Mouse (Mus musculus): ENCODE measurements around the gene Hist1h2bp. TPM values are rescaled to one million over a fixed set of nuclear protein-coding genes. Genes with fewer than 3 reads are reported as not detected.
"Not testable (repeated sequence)": the region's sequence is repeated elsewhere in the genome, so short reads cannot be mapped to it uniquely, and the experiment has no call there.

Hist1h2bp gene
- polyA plus RNA-seq, 1 experiment from 2014 or later: 1.9 TPM

DNA sequence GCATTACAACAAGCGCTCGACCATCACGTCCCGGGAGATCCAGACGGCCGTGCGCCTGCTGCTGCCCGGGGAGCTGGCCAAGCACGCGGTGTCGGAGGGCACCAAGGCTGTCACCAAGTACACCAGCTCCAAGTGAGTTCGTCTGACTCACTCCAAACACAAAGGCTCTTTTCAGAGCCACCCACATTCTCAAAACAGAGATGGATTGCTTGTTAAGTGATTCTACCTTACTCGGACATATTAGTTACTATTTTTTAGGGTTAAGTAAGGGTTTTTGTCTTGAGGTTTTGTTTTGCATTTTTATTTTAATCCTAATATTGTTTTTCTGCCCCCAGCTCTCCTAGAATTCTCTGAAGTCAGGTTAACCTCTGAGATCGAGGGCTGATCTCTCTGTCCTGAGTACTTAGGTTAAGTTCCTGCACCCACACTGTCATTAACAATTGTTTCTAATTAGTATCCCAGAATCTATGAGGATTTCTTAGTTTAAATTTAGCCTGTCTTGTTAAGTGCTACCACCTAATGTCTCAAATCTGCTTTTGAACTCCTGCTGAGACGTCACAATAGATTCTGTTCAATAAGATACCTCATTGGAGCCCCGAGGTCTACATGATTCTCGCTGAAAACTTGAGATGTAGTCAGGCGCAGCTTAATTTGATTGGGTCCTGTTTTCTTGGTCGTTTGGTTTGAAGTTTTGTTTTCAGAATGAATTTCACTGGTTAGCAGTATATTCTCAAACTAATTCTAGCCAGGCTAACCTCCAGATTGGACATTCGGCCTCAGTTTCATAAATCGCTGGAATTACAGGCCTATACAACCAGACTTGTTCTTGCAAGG lies 716 bp downstream of the Hist1h2bp start:
- 10% methylated on average over 17 of the region's 21 CpGs for WGBS
- ATAC-seq (ENCODE audit: low FRiP score, low read depth): no peak
- H3K27me3 ChIP-seq: no peaks in the 10 kb centered on the region
- peak overlapping the region; percentile 41; the same call in 1 of the 2 replicates for H3K9ac ChIP-seq (replicated peaks)
- peak overlapping the region; percentile 21; the same call in 1 of the 2 replicates for H3K4me3 ChIP-seq
- H3K36me3 ChIP-seq: no peaks in the 10 kb centered on the region
- peak overlapping the region; percentile 82 for H3K27ac ChIP-seq (replicated peaks)
- peaks cover 32% of the 10 kb centered on the region for H3K4me1 ChIP-seq
- H3K4me2 ChIP-seq (replicated peaks): peak overlapping the region; percentile 50
- H3K9me3 ChIP-seq: no peaks in the 10 kb centered on the region

DNA sequence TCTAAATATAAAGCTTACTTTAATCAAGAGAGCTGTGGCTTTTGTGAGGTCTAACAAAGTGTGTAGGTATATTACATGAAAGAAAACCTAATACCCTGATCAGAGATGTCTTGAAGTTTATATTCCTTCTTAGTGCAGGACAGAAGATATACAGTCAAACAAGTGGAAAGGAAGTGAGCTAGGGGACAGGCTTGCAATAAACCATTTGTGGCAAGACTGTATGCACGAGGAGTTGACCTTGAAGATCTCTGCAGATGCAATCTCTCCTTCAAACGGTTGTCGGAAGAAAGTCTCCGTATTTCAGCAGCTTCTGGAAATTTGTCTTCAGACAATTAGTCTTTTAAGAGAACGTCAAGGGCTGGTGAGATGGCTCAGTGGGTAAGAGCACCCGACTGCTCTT lies 2.7 kb downstream of the Hist1h2bp start:
- no peaks in the 10 kb centered on the region for H3K9me3 ChIP-seq
- no peaks in the 10 kb centered on the region for H3K36me3 ChIP-seq
- H3K4me3 ChIP-seq: no peak overlapping the region
- H3K27ac ChIP-seq (replicated peaks): no peak overlapping the region
- WGBS: 55% methylated on average over 6 of the region's 6 CpGs
- no peak for ATAC-seq (ENCODE audit: low FRiP score, low read depth)
- H3K4me1 ChIP-seq: peaks cover 24% of the 10 kb centered on the region
- H3K27me3 ChIP-seq: no peaks in the 10 kb centered on the region
- H3K9ac ChIP-seq (replicated peaks): no peak overlapping the region
- H3K4me2 ChIP-seq (replicated peaks): no peak overlapping the region

DNA sequence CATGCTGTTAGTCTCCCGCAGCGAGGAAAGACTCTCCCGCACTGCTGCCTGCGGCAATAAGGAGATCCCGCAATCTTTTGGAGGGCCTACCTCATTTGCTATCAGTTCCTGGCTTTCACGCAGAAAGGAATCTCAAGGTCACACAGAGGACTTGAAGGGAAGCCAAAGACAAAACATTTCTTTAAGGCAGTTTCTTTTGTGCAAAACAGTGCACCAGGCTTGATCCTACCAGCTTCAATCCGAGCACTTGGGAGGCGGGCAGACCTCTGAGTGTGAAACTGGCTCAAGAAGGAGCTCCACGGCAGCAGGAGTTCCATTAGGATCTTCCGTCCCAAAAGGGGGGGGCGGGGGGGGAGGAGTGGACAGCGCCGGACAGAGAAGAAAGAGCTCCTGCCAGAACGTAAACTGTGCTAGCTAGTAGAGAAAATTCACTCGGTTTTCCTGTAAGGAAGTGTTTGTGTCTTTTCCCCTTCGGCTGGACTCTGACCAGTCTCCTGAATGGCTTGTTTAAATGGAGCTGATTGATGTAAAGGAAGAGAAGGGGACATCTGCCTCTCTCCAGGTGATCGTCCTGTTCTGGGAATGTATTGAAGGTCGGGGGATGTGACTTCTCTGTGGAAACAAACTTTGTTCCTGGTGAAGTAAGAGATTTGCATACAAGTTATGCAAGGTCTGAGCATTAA lies 3.5 kb downstream of the Hist1h2bp start:
- Histone ChIP-seq H3K4me2 (replicated peaks) (peak overlapping the region; percentile 45), H3K9ac (replicated peaks) (peak overlapping the region; percentile 31), H3K4me1 (peaks cover 22% of the 10 kb centered on the region), H3K4me3 (peak overlapping the region; percentile 18; the same call in 1 of the 2 replicates), H3K36me3 (no peaks in the 10 kb centered on the region), H3K27me3 (no peaks in the 10 kb centered on the region), H3K27ac (replicated peaks) (0 out of 2 replicates have a peak overlapping the region, but pooled peaks have one; percentile 15), H3K9me3 (no peaks in the 10 kb centered on the region)
- WGBS: 7% methylated on average over 18 of the region's 18 CpGs
- no peak for ATAC-seq (ENCODE audit: low FRiP score, low read depth)

DNA sequence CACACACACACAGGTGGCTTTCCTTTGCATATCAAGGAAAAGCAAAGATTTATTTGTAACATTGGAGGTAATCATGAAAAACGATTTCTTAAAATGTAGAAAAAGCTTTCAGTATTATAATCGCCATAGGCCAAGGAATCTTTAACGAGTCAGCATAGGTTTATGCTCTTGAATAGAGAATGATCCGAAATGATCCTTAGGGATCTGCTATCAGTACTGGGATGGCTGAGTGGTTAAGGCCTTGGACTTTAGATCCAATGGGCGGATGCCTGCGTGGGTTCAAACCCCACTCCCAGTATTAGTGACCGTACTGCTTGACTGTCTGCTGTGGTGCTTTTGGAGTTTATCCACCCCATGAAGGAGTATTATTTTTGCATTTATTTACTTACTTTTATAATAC lies 8.3 kb downstream of the Hist1h2bp start:
- no peak overlapping the region for H3K9ac ChIP-seq (replicated peaks)
- H3K36me3 ChIP-seq: no peaks in the 10 kb centered on the region
- no peak overlapping the region for H3K4me2 ChIP-seq (replicated peaks)
- WGBS: 95% methylated on average over 7 of the region's 7 CpGs
- H3K27me3 ChIP-seq: no peaks in the 10 kb centered on the region
- ATAC-seq (ENCODE audit: low FRiP score, low read depth): no peak
- no peaks in the 10 kb centered on the region for H3K9me3 ChIP-seq
- H3K4me3 ChIP-seq: no peak overlapping the region
- H3K27ac ChIP-seq (replicated peaks): no peak overlapping the region
- H3K4me1 ChIP-seq: peaks cover 5% of the 10 kb centered on the region

DNA sequence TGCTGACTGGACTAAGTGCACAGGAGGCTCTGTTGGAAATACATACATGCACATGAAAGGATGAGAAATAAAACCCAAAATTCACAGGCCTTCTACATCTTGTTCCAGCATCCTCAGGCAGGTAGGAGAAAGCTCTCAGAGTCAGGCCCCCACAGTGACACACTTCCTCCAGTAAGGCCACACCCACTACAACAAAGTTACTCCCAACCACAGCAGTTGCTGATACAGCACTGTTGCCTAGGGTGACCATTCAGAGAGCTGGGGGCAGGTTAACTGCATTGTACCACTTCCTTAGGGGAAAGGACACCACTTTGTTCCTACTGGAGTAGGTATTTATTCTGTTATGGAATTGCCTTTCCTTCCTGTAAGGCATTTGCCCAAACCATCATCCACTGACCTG lies 9.9 kb downstream of the Hist1h2bp start:
- H3K27ac ChIP-seq (replicated peaks); H3K9ac ChIP-seq (replicated peaks); H3K4me2 ChIP-seq (replicated peaks); ATAC-seq (ENCODE audit: low FRiP score, low read depth); H3K9me3 ChIP-seq; H3K4me3 ChIP-seq; H3K27me3 ChIP-seq; H3K36me3 ChIP-seq; H3K4me1 ChIP-seq: not testable (repeated sequence)

DNA sequence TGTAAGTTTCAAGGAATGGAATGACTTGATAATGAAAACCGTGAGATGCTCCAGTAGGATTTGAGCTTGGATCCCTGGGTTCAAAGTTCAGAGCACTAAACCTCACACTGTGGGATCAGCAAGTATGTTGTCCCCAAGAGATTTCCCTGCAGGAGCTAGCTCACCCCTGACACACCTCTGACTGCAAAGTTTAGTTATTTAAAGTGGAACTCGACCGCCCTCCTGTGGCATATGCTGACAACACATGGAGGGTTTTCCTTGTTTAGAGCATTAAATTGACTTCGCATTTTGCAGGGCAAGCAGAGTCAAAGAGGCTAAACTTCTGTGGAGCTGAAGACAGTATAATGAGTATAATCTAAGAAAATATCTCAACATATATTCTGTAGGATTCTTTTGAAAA lies 15.8 kb downstream of the Hist1h2bp start:
- H3K4me3 ChIP-seq; H3K9ac ChIP-seq (replicated peaks); H3K27ac ChIP-seq (replicated peaks); H3K9me3 ChIP-seq; H3K27me3 ChIP-seq; H3K4me1 ChIP-seq; H3K4me2 ChIP-seq (replicated peaks); H3K36me3 ChIP-seq: not testable (repeated sequence)
- WGBS: no CpG with 5 or more reads among the region's 4 CpGs
- ATAC-seq (ENCODE audit: low FRiP score, low read depth): peak; percentile 69; the same call in 1 of the 2 replicates

DNA sequence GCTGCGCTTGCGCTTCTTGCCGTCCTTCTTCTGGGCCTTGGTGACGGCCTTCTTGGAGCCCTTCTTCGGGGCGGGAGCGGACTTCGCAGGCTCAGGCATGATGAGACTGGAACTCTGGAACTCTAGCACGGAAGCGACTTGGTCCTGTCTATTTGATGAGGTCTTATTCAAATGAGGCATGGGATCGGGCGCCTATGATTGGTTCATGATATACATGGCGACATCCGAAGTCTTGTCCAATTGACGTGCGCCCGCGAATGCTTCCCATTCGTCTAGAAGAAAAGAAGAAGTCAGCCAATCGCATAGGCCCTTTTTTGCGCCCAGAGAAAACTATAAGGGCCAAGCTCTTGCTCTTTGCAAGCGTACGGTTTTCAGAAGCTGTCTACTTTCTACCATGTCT lies 22.8 kb downstream of the Hist1h2bp start, which contains the start of the genes Hist1h2bq and Hist1h2ao:
Hist1h2bq (minus strand) TSS at position 125 of the 400 bp plus-strand sequence.
Hist1h2ao (plus strand) TSS at position 393 of the 400 bp plus-strand sequence.
- not testable (repeated sequence) for H3K36me3 ChIP-seq; H3K4me1 ChIP-seq; H3K4me2 ChIP-seq (replicated peaks); H3K9ac ChIP-seq (replicated peaks); H3K27me3 ChIP-seq; H3K27ac ChIP-seq (replicated peaks); H3K4me3 ChIP-seq; H3K9me3 ChIP-seq
- peak; percentile 97 for ATAC-seq (ENCODE audit: low FRiP score, low read depth)
- WGBS: no CpG with 5 or more reads among the region's 23 CpGs

DNA sequence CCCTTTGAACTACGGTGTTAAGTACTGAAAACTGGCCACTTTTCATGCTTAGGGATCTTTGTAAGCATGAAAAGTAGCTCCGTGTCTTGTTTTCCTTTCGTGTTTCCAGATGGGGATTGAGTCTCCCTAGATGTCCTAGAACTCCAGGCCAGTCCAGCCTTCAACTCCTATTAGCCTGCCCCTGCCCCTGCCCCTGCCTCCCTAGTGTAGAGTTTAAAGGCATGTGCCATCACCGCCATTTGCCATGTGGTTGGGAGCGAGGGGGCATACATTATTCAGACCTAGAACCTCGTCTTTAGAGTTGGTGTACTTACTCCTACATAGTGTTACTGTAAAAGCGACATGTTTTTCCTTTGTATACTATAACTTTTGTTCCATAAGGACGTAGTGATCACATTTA lies 23.8 kb downstream of the Hist1h2bp start:
- no CpG with 5 or more reads among the region's 8 CpGs for WGBS
- H3K27ac ChIP-seq (replicated peaks); H3K27me3 ChIP-seq; H3K9me3 ChIP-seq; H3K4me1 ChIP-seq; H3K4me3 ChIP-seq; H3K9ac ChIP-seq (replicated peaks); H3K36me3 ChIP-seq; H3K4me2 ChIP-seq (replicated peaks): not testable (repeated sequence)
- peak; percentile 47; the same call in 1 of the 2 replicates for ATAC-seq (ENCODE audit: low FRiP score, low read depth)

DNA sequence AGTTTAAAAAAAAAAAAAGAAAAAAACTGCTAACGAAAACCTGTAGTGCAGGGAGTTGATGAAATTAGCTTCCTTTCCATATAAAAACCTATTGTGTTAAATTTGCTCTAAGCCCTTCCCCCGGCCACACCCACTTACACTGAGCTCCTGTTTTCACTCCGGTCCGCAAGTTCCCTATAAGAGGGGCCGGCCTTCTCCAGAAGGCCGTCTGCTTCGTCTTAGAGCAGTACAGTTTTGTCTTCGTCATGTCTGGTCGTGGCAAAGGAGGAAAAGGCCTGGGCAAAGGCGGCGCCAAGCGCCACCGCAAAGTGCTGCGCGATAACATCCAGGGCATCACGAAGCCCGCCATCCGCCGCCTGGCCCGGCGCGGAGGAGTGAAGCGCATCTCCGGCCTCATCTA lies 24.3 kb downstream of the Hist1h2bp start, which contains the start of gene Hist1h4m:
Hist1h4m (plus strand) TSS at position 208 of the 400 bp plus-strand sequence.
- H3K27me3 ChIP-seq; H3K9me3 ChIP-seq; H3K4me1 ChIP-seq; H3K27ac ChIP-seq (replicated peaks); H3K9ac ChIP-seq (replicated peaks); H3K36me3 ChIP-seq: not testable (repeated sequence)
- Histone ChIP-seq H3K4me2 (replicated peaks) (peak within 1 kb of the TSS; percentile 42), H3K4me3 (peak within 1 kb of the TSS; percentile 21; the same call in 1 of the 2 replicates)
- peak; percentile 44 for ATAC-seq (ENCODE audit: low FRiP score, low read depth)
- no CpG with 5 or more reads among the region's 24 CpGs for WGBS

DNA sequence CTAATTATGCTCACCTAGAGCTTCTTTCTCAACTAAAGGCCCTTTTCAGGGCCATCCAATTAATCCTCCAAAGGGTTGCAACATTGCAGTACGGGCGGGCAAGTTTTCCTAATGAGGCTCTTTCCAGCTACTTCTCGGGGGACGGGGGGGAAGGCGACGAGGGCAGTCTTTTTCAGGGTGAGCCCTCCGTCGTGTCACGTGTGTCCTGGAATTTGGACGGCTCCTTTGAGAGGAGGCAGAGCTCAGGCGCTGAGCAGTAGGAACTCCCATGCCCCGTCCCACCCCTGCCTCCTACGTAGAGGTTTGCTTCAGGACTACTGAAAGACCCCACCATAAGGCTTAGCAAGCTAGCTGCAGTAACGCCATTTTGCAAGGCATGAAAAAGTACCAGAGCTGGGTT lies 24.8 kb downstream of the Hist1h2bp start:
- 0% methylated on average over 14 of the region's 14 CpGs for WGBS
- H3K36me3 ChIP-seq; H3K27ac ChIP-seq (replicated peaks); H3K4me1 ChIP-seq; H3K9ac ChIP-seq (replicated peaks); H3K27me3 ChIP-seq; H3K9me3 ChIP-seq: not testable (repeated sequence)
- peak overlapping the region; percentile 21; the same call in 1 of the 2 replicates for H3K4me3 ChIP-seq
- ATAC-seq (ENCODE audit: low FRiP score, low read depth): peak; percentile 51
- peak overlapping the region; percentile 42 for H3K4me2 ChIP-seq (replicated peaks)

DNA sequence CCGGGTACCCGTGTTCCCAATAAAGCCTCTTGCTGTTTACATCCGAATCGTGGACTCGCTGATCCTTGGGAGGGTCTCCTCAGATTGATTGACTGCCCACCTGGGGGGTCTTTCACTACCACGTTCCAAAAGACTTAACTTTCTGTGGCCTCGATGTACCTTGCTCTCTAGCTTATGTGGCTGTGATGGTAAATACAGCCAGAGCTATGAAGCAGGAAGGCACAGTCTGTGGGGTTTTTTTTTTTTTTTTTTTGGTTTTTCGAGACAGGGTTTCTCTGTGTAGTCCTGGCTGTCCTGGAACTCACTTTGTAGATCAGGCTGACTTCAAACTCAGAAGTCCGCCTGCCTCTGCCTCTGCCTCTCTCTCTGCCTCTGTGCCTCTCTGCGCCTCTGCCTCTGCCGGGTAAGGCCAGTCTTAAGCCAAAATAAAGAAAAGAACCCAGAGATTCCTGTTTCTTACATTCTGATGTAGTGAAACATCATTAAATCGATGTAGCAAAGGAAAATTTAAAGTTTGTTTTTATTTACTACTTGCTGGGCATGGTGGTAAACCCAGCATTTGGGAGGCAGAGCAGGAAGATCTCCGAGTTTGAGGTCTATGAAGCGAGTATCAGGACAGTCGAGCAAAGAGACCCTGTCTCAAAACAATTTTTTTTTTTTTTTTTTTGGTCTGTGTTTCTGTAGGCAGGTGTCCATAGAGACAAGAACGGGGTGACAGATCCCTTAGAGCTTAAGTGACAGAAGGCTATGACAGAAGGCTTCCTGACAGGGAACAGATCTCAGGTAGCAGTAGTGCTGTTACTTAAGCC lies 33.0 kb downstream of the Hist1h2bp start:
- WGBS: 63% methylated on average over 7 of the region's 16 CpGs
- H3K4me2 ChIP-seq (replicated peaks); H3K36me3 ChIP-seq; ATAC-seq (ENCODE audit: low FRiP score, low read depth); H3K4me3 ChIP-seq; H3K27ac ChIP-seq (replicated peaks); H3K9me3 ChIP-seq; H3K27me3 ChIP-seq; H3K9ac ChIP-seq (replicated peaks); H3K4me1 ChIP-seq: not testable (repeated sequence)

Data from midbrain, embryonic 12.5 days (tissue).